Mouse (Mus musculus): ENCODE results near the gene Nr5a1.

DNA sequence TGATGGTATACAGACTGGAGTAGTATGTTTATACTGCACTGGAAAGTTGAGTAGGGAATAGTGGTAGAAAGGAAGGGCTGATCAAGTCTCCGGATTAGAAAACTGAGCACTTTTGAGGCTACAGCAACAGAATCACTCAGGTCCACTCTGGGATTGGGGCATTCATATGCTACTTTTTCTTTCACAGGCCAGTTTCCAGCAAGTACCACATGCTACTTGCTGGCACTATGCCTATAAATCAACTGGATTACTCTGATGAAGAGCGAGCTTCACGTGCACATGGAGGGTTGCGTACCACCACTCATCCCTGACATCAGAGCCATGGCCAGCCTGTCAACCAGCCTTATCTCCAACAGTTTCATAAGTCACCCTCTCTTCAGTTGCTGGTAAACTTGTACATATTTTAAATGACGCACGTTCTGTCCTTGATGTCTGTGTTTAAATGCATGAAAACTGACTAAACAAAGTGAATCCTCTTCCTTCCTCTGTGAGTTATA is 16.0 kb upstream of the Nr5a1 start:
- TF ChIP-seq CTCF (IDR thresholded peaks at IDR 0.05; ENCODE audit: low read depth) (no peak), EP300 (IDR thresholded peaks at IDR 0.05; ENCODE audit: low read depth) (no peak)
